Mouse (Mus musculus) effector memory CD4-positive, alpha-beta T cell, adult 5 months (primary cell): ENCODE results near the gene Tbc1d10a. TPM values are rescaled to one million over a fixed set of nuclear protein-coding genes. Genes with fewer than 3 reads are reported as not detected.

Experiments
- polyA plus RNA-seq: library from polyadenylated mRNA; unstranded; fragments of 100-300 nt; shearing (Covaris generic); gene quantifications from one replicate; pipeline ENCODE4 v1.2.1, GENCODE M21; 2017

Tbc1d10a gene
- polyA plus RNA-seq, result 85.1 TPM

DNA sequence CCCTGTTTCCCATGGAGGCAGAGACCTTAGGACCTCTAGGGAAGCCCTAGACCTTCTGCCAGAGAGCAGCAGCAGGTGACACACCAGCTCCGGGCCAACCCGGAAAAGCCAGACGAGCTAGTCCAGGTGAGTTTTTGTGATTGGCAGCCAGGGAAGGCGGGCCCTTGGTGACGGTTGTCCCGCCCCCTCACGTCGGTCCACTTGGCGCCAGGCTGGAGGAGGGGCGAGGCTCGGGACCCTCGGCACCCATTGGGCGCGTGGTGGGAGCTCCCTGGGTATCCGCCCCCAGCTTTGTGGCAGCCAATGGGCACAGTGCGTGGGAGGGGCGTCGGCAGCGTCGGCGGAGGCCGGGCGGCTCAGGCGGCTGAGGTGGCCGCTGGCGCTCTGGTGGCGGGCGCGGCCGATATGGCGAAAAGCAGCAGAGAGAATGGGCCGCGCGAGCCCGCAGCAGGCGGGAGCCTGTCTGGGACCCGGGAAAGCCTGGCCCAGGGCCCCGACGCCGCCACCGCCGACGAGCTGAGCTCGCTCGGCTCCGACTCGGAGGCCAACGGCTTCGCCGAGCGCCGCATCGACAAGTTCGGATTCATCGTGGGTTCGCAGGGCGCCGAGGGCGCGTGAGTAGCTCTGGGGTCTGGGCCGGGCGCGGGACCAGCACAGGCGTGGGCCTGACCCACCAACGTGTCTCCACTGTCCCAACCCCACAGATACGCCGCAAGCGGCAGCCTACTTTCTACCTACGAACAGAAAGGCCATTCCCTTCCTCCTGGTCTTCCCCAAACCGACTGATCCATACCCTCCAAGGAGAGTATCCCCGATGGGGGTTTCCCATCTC lies at the start of gene Tbc1d10a:
Gene Tbc1d10a (plus strand): TSS at position 304 of the 832 bp plus-strand sequence.

DNA sequence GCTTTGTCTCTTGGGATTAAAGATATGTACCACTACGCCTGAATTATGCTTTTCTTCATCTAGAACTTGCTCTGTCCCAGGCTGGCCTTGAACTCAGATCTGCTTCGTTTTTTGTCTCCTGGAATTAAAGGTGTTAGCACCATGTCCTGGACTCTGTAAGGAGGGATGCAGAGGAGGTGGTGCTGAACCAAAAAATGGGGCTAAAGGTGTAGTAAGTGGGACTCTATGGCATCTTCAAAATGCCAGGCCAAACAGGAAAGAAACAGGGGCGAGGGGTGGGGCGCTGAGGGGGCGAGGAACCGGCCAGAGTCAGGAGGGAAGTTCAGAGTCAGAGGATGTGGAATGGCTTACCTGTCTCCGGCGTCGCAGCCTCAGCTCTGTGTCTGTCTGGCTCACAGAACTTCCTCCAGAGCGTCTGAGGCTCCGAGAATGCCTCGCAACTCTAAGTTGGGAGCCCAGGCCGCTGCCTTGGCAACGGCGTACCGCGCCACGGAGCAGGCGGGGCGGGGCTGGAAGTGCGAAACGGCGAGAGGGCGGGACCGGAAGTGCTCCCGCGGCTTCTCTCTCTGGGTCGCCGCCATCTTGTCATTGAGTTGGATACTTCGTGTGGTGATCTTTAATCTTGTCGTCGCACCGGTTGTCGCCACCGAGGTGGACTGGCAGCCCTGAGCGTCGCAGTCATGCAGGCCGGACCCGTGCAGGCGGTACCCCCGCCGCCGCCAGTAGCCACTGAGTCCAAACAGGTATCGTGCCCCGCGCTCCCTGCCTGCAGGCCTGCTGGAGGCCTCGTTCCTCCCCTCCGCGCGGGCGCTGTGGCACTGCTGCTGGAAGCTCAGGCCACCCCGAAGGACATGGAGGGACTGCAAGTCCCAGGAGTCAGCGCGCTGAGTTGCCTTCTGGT lies 26.5 kb upstream of the Tbc1d10a start, which contains the start of the genes Ccdc157 and Sf3a1:
Gene Ccdc157 (minus strand): TSS at position 486 of the 901 bp plus-strand sequence.
Gene Sf3a1 (plus strand): TSS at position 543 of the 901 bp plus-strand sequence.

GRCm38 (mm10) chr11:4217914-4218629 lies 31.5 kb downstream of the Tbc1d10a start, which contains the start of gene Castor1:
Gene Castor1 (plus strand): TSS chr11:4218225.

GRCm38 (mm10) chr11:4235665-4236545 lies 49.3 kb downstream of the Tbc1d10a start, which contains the start of gene Osm:
Gene Osm (plus strand): TSS chr11:4236420.

GRCm38 (mm10) chr11:4256846-4257607 lies 70.4 kb downstream of the Tbc1d10a start, which contains the start of gene Lif:
Gene Lif (plus strand): TSS chr11:4257557.

Other genes starting within 250 kb of the Tbc1d10a start
- 49.5 TPM for gene Pes1, start 222.8 kb upstream of the Tbc1d10a start, polyA plus RNA-seq
- not detected for gene 4930556J24Rik, start 210.0 kb upstream of the Tbc1d10a start, polyA plus RNA-seq
- gene Gal3st1, start 203.2 kb upstream of the Tbc1d10a start, polyA plus RNA-seq, result not detected
- not detected for gene Sec14l4, start 155.3 kb upstream of the Tbc1d10a start, polyA plus RNA-seq
- gene Sec14l3, start 121.9 kb upstream of the Tbc1d10a start, polyA plus RNA-seq, result not detected
- 0.80 TPM for gene Mtfp1, start 91.3 kb upstream of the Tbc1d10a start, polyA plus RNA-seq
- gene Sec14l2, start 63.4 kb upstream of the Tbc1d10a start, polyA plus RNA-seq, result 1.6 TPM
- 23.9 TPM for gene Rnf215, start 51.6 kb upstream of the Tbc1d10a start, polyA plus RNA-seq
- gene Ccdc157, start 26.5 kb upstream of the Tbc1d10a start, polyA plus RNA-seq, result 3.6 TPM
- 42.3 TPM for gene Sf3a1, start 26.4 kb upstream of the Tbc1d10a start, polyA plus RNA-seq
- gene Castor1, start 31.4 kb downstream of the Tbc1d10a start, polyA plus RNA-seq, result 30.6 TPM
- gene Osm, start 49.6 kb downstream of the Tbc1d10a start, polyA plus RNA-seq, result 7.4 TPM
- gene Lif, start 70.8 kb downstream of the Tbc1d10a start, polyA plus RNA-seq, result 10.8 TPM